In the genomic region with DNA sequence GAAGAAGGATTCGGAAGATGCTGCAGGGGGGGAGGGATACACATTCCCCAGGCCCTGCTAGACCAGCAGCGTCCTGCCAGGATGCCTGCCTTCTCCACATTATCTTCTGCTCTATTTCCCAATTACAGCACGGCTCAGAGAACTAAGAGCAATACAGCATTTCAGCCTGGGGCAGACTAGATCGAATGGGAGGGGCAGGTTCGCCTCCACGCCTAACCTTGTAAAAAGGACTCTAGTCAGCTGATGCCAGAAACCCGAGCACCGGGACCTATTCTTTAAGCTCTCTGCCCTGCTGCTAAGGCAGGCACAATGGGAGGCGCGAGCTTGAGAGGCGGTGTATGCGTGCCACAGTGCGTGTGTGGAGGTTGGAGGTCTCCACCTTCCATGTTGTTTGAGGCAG, we compare ENCODE assay signal across 10 mouse cellular contexts.
DNase-seq lines count a peak whose midpoint lies in the region; ATAC-seq and TF ChIP-seq lines count a peak whose summit lies in the region.
"Had no signal": no experiment of that assay in that cellular context is flagged by ENCODE, and none has a peak within 500 bp of the region (broad histone marks: within the 10 kb centered on the region; RNA-seq: fewer than 3 reads in every experiment).

No protein-coding gene starts in this region.

- WGBS in hindbrain, embryonic 13.5 days: 12% methylated on average over 13 of the region's 13 CpGs

- H3K4me2 ChIP-seq in hindbrain, embryonic 13.5 days: no peak overlapping the region
- H3K4me2 ChIP-seq: liver, embryonic 12.5 days had no signal

- intact Hi-C loops in left cerebral cortex, adult 2 months (cut with DNase I): no loop called here
- intact Hi-C loops in gastrocnemius, postnatal 36 days (cut with DNase I): no loop called here

- H3K9me3 ChIP-seq in hindbrain, embryonic 13.5 days: no peaks in the 10 kb centered on the region
- H3K9me3 ChIP-seq: liver, embryonic 12.5 days had no signal

- peak; percentile 62; the same call in 1 of the 2 replicates for ATAC-seq in hindbrain, embryonic 13.5 days (ENCODE audit: low FRiP score)
- ATAC-seq: liver, embryonic 12.5 days had no signal

- no peaks in the 10 kb centered on the region for H3K27me3 ChIP-seq in hindbrain, embryonic 13.5 days
- H3K27me3 ChIP-seq: liver, embryonic 12.5 days had no signal

- peaks cover 34% of the 10 kb centered on the region for H3K4me1 ChIP-seq in hindbrain, embryonic 13.5 days (replicated peaks)
- H3K4me1 ChIP-seq: liver, embryonic 12.5 days had no signal

- H3K36me3 ChIP-seq in hindbrain, embryonic 13.5 days: no peaks in the 10 kb centered on the region
- H3K36me3 ChIP-seq: liver, embryonic 12.5 days had no signal

- peak overlapping the region; percentile 56 for H3K27ac ChIP-seq in left cerebral cortex, adult 2 months
- H3K27ac ChIP-seq in hindbrain, embryonic 13.5 days: peak overlapping the region; percentile 64
- H3K27ac ChIP-seq: liver, embryonic 12.5 days had no signal

- no peak overlapping the region for H3K9ac ChIP-seq in hindbrain, embryonic 13.5 days
- H3K9ac ChIP-seq: liver, embryonic 12.5 days had no signal

- no peak overlapping the region for H3K4me3 ChIP-seq in left cerebral cortex, adult 2 months
- no peak overlapping the region for H3K4me3 ChIP-seq in hindbrain, embryonic 13.5 days
- H3K4me3 ChIP-seq: erythroblast, embryonic 14.5 days; liver, embryonic 12.5 days had no signal

- no peak for TF ChIP-seq CTCF in left cerebral cortex, adult 2 months (IDR thresholded peaks at IDR 0.05)

- DNase-seq in left cerebral cortex, adult 2 months (ENCODE audit: extremely low spot score in 1 of 2, low spot score in 2 of 2): no peak
- DNase-seq in left cerebral cortex, adult 8-10 months (ENCODE audit: low spot score in 2 of 2): no peak
- peak; percentile 62 for DNase-seq in embryo, embryonic 10.5 days (ENCODE audit: low spot score)
- DNase-seq in retina, embryonic 14.5 days (ENCODE audit: low spot score): peak; percentile 96
- DNase-seq in gastrocnemius, postnatal 36 days: no peak
- no peak for DNase-seq in lung, postnatal 10 days
- no peak for DNase-seq in adipocyte (ENCODE audit: low spot score)

Comparison
In these comparisons a context has a peak if more than half of its experiments do, and no peak if none do; other contexts are left out.
1. DNase-seq: peak in embryo, embryonic 10.5 days (single experiment) and retina, embryonic 14.5 days (single experiment); none in left cerebral cortex, adult 2 months (0 of 2), left cerebral cortex, adult 8-10 months (0 of 2), gastrocnemius, postnatal 36 days (0 of 2), lung, postnatal 10 days (single experiment) and adipocyte (single experiment).